Mouse (Mus musculus): ENCODE measurements around the gene Zc3hav1l. TPM values are rescaled to one million over a fixed set of nuclear protein-coding genes. Genes with fewer than 3 reads are reported as not detected.

Zc3hav1l gene
- total RNA-seq, 2 experiments from 2014 or later = 12.5 to 12.9 TPM

Other genes with a start within 250 kb of the Zc3hav1l start
- 10 to 100 TPM in 1 of 2 experiments, not detected in 1; 13.9 TPM for gene Tmem213, start 190.0 kb downstream of the Zc3hav1l start, total RNA-seq (2021)
- 10 to 100 TPM in 1 of 2 experiments, 1 to 10 TPM in 1; 3.8 to 12.0 TPM for gene Atp6v0a4, start 174.7 kb downstream of the Zc3hav1l start, total RNA-seq (2021)
- 10 to 100 TPM in 1 of 2 experiments, 1 to 10 TPM in 1; 9.1 to 12.2 TPM for gene D630045J12Rik, start 45.2 kb downstream of the Zc3hav1l start, total RNA-seq (2021)
- gene Zc3hav1, start 55.3 kb upstream of the Zc3hav1l start, total RNA-seq (2021) = 10 to 100 TPM; 54.2 to 55.8 TPM
- 1 to 10 TPM; 4.3 to 5.2 TPM for gene Ttc26, start 82.2 kb upstream of the Zc3hav1l start, total RNA-seq (2021)
- gene Ubn2, start 134.7 kb upstream of the Zc3hav1l start, total RNA-seq (2021) = 10 to 100 TPM; 36.4 to 39.4 TPM
- gene Fmc1, start 234.2 kb upstream of the Zc3hav1l start, total RNA-seq (2021) = 100 to 1,000 TPM in 1 of 2 experiments, 10 to 100 TPM in 1; 99.5 to 103 TPM